Mouse (Mus musculus): ENCODE results near the gene Nmur2. TPM values are rescaled to one million over a fixed set of nuclear protein-coding genes. Genes with fewer than 3 reads are reported as not detected.

The Nmur2 gene
- total RNA-seq (2015; ENCODE audit: low replicate concordance) (not detected in 2 replicates), total RNA-seq (2017; ENCODE audit: low replicate concordance) (not detected in 2 replicates)

- no peak for ATAC-seq (replicated peaks; ENCODE audit: low FRiP score, poor library complexity, severe bottlenecking)
Observed at GRCm38 (mm10) chr11:56040917-56041316, at the start of gene Nmur2. TSS of gene Nmur2 (minus strand) at chr11:56041010.

GRCm38 (mm10) chr11:56089127-56089689 lies 48.4 kb upstream of the Nmur2 start:
- no peak for ATAC-seq (replicated peaks; ENCODE audit: low FRiP score, poor library complexity, severe bottlenecking)

GRCm38 (mm10) chr11:56072131-56072530 lies 31.3 kb upstream of the Nmur2 start:
- ATAC-seq (replicated peaks; ENCODE audit: low FRiP score, poor library complexity, severe bottlenecking) = no peak

GRCm38 (mm10) chr11:56069658-56070057 lies 28.8 kb upstream of the Nmur2 start:
- ATAC-seq (replicated peaks; ENCODE audit: low FRiP score, poor library complexity, severe bottlenecking) = no peak

GRCm38 (mm10) chr11:56065147-56065546 lies 24.3 kb upstream of the Nmur2 start:
- ATAC-seq (replicated peaks; ENCODE audit: low FRiP score, poor library complexity, severe bottlenecking) = no peak

GRCm38 (mm10) chr11:56064575-56064974 lies 23.8 kb upstream of the Nmur2 start:
- ATAC-seq (replicated peaks; ENCODE audit: low FRiP score, poor library complexity, severe bottlenecking) = no peak

GRCm38 (mm10) chr11:56059236-56059635 lies 18.4 kb upstream of the Nmur2 start:
- ATAC-seq (replicated peaks; ENCODE audit: low FRiP score, poor library complexity, severe bottlenecking) = no peak

- ATAC-seq (replicated peaks; ENCODE audit: low FRiP score, poor library complexity, severe bottlenecking) = no peak
Observed at GRCm38 (mm10) chr11:56054439-56054838, 13.6 kb upstream of the Nmur2 start.

GRCm38 (mm10) chr11:56026854-56027253 lies 14.0 kb downstream of the Nmur2 start:
- ATAC-seq (replicated peaks; ENCODE audit: low FRiP score, poor library complexity, severe bottlenecking) = no peak

- ATAC-seq (replicated peaks; ENCODE audit: low FRiP score, poor library complexity, severe bottlenecking) = no peak
Observed at GRCm38 (mm10) chr11:56025746-56026570, 14.9 kb downstream of the Nmur2 start.

GRCm38 (mm10) chr11:56013510-56014057 lies 27.2 kb downstream of the Nmur2 start:
- no peak for ATAC-seq (replicated peaks; ENCODE audit: low FRiP score, poor library complexity, severe bottlenecking)

- ATAC-seq (replicated peaks; ENCODE audit: low FRiP score, poor library complexity, severe bottlenecking) = no peak
Observed at GRCm38 (mm10) chr11:56012396-56012795, 28.4 kb downstream of the Nmur2 start.

- ATAC-seq (replicated peaks; ENCODE audit: low FRiP score, poor library complexity, severe bottlenecking) = no peak
Observed at GRCm38 (mm10) chr11:56008277-56008676, 32.5 kb downstream of the Nmur2 start.

- no peak for ATAC-seq (replicated peaks; ENCODE audit: low FRiP score, poor library complexity, severe bottlenecking)
Observed at GRCm38 (mm10) chr11:55992799-55993198, 48.0 kb downstream of the Nmur2 start.

GRCm38 (mm10) chr11:55992148-55992547 lies 48.7 kb downstream of the Nmur2 start:
- no peak for ATAC-seq (replicated peaks; ENCODE audit: low FRiP score, poor library complexity, severe bottlenecking)

- ATAC-seq (replicated peaks; ENCODE audit: low FRiP score, poor library complexity, severe bottlenecking) = no peak
Observed at GRCm38 (mm10) chr11:55991505-55992066, 49.2 kb downstream of the Nmur2 start.

- ATAC-seq (replicated peaks; ENCODE audit: low FRiP score, poor library complexity, severe bottlenecking) = no peak
Observed at GRCm38 (mm10) chr11:55984643-55985042, 56.2 kb downstream of the Nmur2 start.

- ATAC-seq (replicated peaks; ENCODE audit: low FRiP score, poor library complexity, severe bottlenecking) = no peak
Observed at GRCm38 (mm10) chr11:55981656-55982055, 59.2 kb downstream of the Nmur2 start.

GRCm38 (mm10) chr11:55978146-55978545 lies 62.7 kb downstream of the Nmur2 start:
- ATAC-seq (replicated peaks; ENCODE audit: low FRiP score, poor library complexity, severe bottlenecking) = no peak

Measured in erythroid progenitor cell, adult 5-6 weeks (primary cell).